Mouse (Mus musculus) forelimb bud, embryonic 11.5 days (tissue): ENCODE measurements around the gene Nr1i3.

Experiments
- DNase-seq: peaks from one replicate; pipeline ENCODE4 v3.0.0-alpha.2; 2012; ENCODE audit warnings: low read depth, low spot score

The Nr1i3 gene

GRCm38 (mm10) chr1:171213801-171214496 is at the start of gene Nr1i3:
TSS of gene Nr1i3 (plus strand) at chr1:171213970.
- DNase-seq = no peak

- no peak for DNase-seq
These were observed 49.5 kb upstream of the Nr1i3 start for GRCm38 (mm10) chr1:171164258-171164657.

GRCm38 (mm10) chr1:171165629-171166345 is 48.0 kb upstream of the Nr1i3 start:
- DNase-seq = no peak

- no peak for DNase-seq
These were observed 44.9 kb upstream of the Nr1i3 start for GRCm38 (mm10) chr1:171168906-171169305.

- no peak for DNase-seq
These were observed 43.9 kb upstream of the Nr1i3 start for GRCm38 (mm10) chr1:171169913-171170312.

GRCm38 (mm10) chr1:171171138-171171537 is 42.6 kb upstream of the Nr1i3 start:
- no peak for DNase-seq

- no peak for DNase-seq
These were observed 41.0 kb upstream of the Nr1i3 start for GRCm38 (mm10) chr1:171172779-171173178.

- no peak for DNase-seq
These were observed 34.1 kb upstream of the Nr1i3 start for GRCm38 (mm10) chr1:171179487-171180171.

GRCm38 (mm10) chr1:171183025-171183424 is 30.7 kb upstream of the Nr1i3 start:
- no peak for DNase-seq

GRCm38 (mm10) chr1:171183620-171184019 is 30.1 kb upstream of the Nr1i3 start:
- no peak for DNase-seq

GRCm38 (mm10) chr1:171184314-171184713 is 29.5 kb upstream of the Nr1i3 start:
- DNase-seq = no peak

GRCm38 (mm10) chr1:171185655-171186054 is 28.1 kb upstream of the Nr1i3 start:
- DNase-seq = no peak

GRCm38 (mm10) chr1:171187851-171188700 is 25.7 kb upstream of the Nr1i3 start:
- DNase-seq = no peak

GRCm38 (mm10) chr1:171189046-171189445 is 24.7 kb upstream of the Nr1i3 start:
- no peak for DNase-seq

- no peak for DNase-seq
These were observed 24.2 kb upstream of the Nr1i3 start for GRCm38 (mm10) chr1:171189476-171190114.

- no peak for DNase-seq
These were observed 22.9 kb upstream of the Nr1i3 start for GRCm38 (mm10) chr1:171190832-171191231.

GRCm38 (mm10) chr1:171192283-171192682 is 21.5 kb upstream of the Nr1i3 start:
- no peak for DNase-seq

GRCm38 (mm10) chr1:171193093-171193840 is 20.5 kb upstream of the Nr1i3 start:
- no peak for DNase-seq

GRCm38 (mm10) chr1:171193911-171194830 is 19.6 kb upstream of the Nr1i3 start:
- DNase-seq = no peak
